ENCODE assay signal across 14 mouse cellular contexts in the genomic region with DNA sequence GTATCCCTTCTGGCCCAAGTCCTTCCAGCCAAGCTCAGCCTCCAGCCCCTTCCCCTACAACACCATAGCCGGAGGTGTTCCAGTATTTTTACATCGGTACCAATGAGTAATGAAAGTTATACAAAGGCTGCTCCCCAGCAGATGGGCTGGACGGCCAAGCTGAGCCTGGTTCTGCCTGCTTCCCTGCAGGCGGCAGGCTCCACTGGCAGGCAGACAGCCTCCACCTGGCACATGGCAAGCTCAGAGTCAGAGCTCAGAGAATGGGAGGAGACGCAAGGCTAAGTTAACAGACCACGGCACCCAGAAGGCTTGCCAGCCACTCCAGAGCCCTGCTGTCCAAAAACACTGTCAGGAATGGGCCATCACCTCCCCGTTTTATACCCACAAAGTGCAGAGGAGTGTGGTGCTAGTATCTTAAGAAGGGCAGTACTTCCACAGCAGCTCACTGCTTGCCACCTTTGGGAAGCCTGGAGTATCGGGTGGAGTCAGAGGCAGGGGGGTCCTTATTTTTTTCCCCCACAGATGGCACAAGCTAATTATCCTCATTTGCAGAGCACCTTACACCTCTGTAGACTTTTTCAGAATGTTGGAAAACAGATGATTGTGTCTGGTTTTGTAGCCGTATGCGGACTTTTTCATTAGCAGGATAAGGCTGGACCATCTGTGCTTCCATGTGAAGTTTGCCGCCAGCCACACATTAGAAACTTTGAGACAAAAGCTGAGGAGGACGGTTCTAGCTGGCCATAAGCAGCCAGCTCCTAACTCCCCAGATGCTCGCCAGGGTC.
DNase-seq lines count a peak whose midpoint lies in the region; ATAC-seq and TF ChIP-seq lines count a peak whose summit lies in the region.
"Had no signal": no experiment of that assay in that cellular context is flagged by ENCODE, and none has a peak within 500 bp of the region (broad histone marks: within the 10 kb centered on the region; RNA-seq: fewer than 3 reads in every experiment).

No protein-coding gene starts in this region.

- no peaks in the 10 kb centered on the region for H3K9me3 ChIP-seq in forebrain, postnatal 0 days (ENCODE audit: low read length)
- H3K9me3 ChIP-seq in neural tube, embryonic 15.5 days (replicated peaks) = no peaks in the 10 kb centered on the region
- H3K9me3 ChIP-seq: embryonic facial prominence, embryonic 12.5 days; intestine, embryonic 15.5 days; liver, embryonic 12.5 days had no signal

- peak; percentile 67 for ATAC-seq in forebrain, postnatal 0 days
- peak; percentile 32; the same call in 1 of the 2 replicates for ATAC-seq in neural tube, embryonic 15.5 days (ENCODE audit: low FRiP score)
- ATAC-seq in erythroid progenitor cell, adult 5-6 weeks (replicated peaks; ENCODE audit: low FRiP score, poor library complexity, severe bottlenecking) = no peak
- ATAC-seq: intestine, embryonic 15.5 days; liver, embryonic 12.5 days had no signal

- 0 out of 2 replicates have a peak overlapping the region, but pooled peaks have one; percentile 0 for H3K4me2 ChIP-seq in forebrain, postnatal 0 days (ENCODE audit: low read depth)
- no peak overlapping the region for H3K4me2 ChIP-seq in neural tube, embryonic 15.5 days
- H3K4me2 ChIP-seq: embryonic facial prominence, embryonic 12.5 days; intestine, embryonic 15.5 days; liver, embryonic 12.5 days had no signal

- intact Hi-C loops in left cerebral cortex, postnatal 36 days (cut with DNase I) = no loop called here
- intact Hi-C loops in left cerebral cortex, postnatal 14 days (cut with DNase I) = no loop called here
- intact Hi-C loops in gastrocnemius, postnatal 36 days (cut with DNase I) = no loop called here

- H3K36me3 ChIP-seq in forebrain, postnatal 0 days (ENCODE audit: insufficient read depth) = no peaks in the 10 kb centered on the region
- H3K36me3 ChIP-seq in neural tube, embryonic 15.5 days = no peaks in the 10 kb centered on the region
- H3K36me3 ChIP-seq: embryonic facial prominence, embryonic 12.5 days; intestine, embryonic 15.5 days; liver, embryonic 12.5 days had no signal

- no peak for TF ChIP-seq POLR2A in cerebellum, adult 2 months (IDR thresholded peaks at IDR 0.05; ENCODE audit: borderline replicate concordance, insufficient read depth, low read length)

- peaks cover 41% of the 10 kb centered on the region for H3K4me1 ChIP-seq in cerebellum, adult 2 months (ENCODE audit: control insufficient read depth, insufficient read depth, low read length)
- peaks cover 15% of the 10 kb centered on the region; the same call in 1 of the 2 replicates for H3K4me1 ChIP-seq in forebrain, postnatal 0 days (ENCODE audit: insufficient read depth)
- peaks cover 46% of the 10 kb centered on the region for H3K4me1 ChIP-seq in neural tube, embryonic 15.5 days
- H3K4me1 ChIP-seq: intestine, embryonic 15.5 days; liver, embryonic 12.5 days had no signal

- H3K27me3 ChIP-seq in cerebellum, adult 2 months (ENCODE audit: control insufficient read depth, insufficient read depth, low read length) = no peaks in the 10 kb centered on the region
- no peaks in the 10 kb centered on the region for H3K27me3 ChIP-seq in forebrain, postnatal 0 days (ENCODE audit: insufficient read depth, low read length)
- 0 out of 2 replicates have a peak, but pooled peaks cover 3% of the 10 kb centered on the region for H3K27me3 ChIP-seq in neural tube, embryonic 15.5 days (replicated peaks)
- H3K27me3 ChIP-seq: intestine, embryonic 15.5 days had no signal

- peak; percentile 43 to 49 for DNase-seq in left cerebral cortex, postnatal 36 days (ENCODE audit: low spot score in 2 of 2)
- DNase-seq in left cerebral cortex, postnatal 14 days (ENCODE audit: low spot score in 2 of 2) = no peak
- peak; percentile 90 to 96 for DNase-seq in cerebellum, adult 2 months
- peak; percentile 72 for DNase-seq in forebrain, postnatal 0 days
- no peak for DNase-seq in T-cell, adult 2 months (ENCODE audit: low spot score)
- no peak for DNase-seq in gastrocnemius, postnatal 36 days
- DNase-seq: adrenal gland, adult 2 months; heart, adult 11 months; thymus, postnatal 14 days had no signal

- peak; percentile 41; the same call in 1 of the 2 replicates for TF ChIP-seq CTCF in cerebellum, adult 2 months (IDR thresholded peaks at IDR 0.05; ENCODE audit: borderline replicate concordance, insufficient read depth, low read depth, low read length)
- peak; percentile 32; the same call in 1 of the 2 replicates for TF ChIP-seq CTCF in forebrain, postnatal 0 days (IDR thresholded peaks at IDR 0.05; ENCODE audit: low read depth)

- H3K27ac ChIP-seq in cerebellum, adult 2 months (ENCODE audit: insufficient read depth, low read length) = peak overlapping the region; percentile 73
- H3K27ac ChIP-seq in forebrain, postnatal 0 days (ENCODE audit: low read depth, low read length) = 0 out of 2 replicates have a peak overlapping the region, but pooled peaks have one; percentile 40
- H3K27ac ChIP-seq in neural tube, embryonic 15.5 days (replicated peaks) = peak overlapping the region; percentile 8; the same call in 1 of the 2 replicates
- H3K27ac ChIP-seq: embryonic facial prominence, embryonic 12.5 days; intestine, embryonic 15.5 days; liver, embryonic 12.5 days had no signal

- no peak overlapping the region for H3K4me3 ChIP-seq in cerebellum, adult 2 months (replicated peaks; ENCODE audit: insufficient read depth, low read depth, low read length)
- H3K4me3 ChIP-seq in forebrain, postnatal 0 days (ENCODE audit: low read depth, low read length) = no peak overlapping the region
- no peak overlapping the region for H3K4me3 ChIP-seq in neural tube, embryonic 15.5 days (replicated peaks)
- H3K4me3 ChIP-seq: embryonic facial prominence, embryonic 12.5 days; intestine, embryonic 15.5 days; liver, embryonic 12.5 days had no signal

- 14% methylated on average over 13 of the region's 13 CpGs for WGBS in cerebellum, adult 2 months
- WGBS in forebrain, postnatal 0 days = 33% methylated on average over 13 of the region's 13 CpGs
- WGBS in neural tube, embryonic 15.5 days = 57% methylated on average over 13 of the region's 13 CpGs

- no peak overlapping the region for H3K9ac ChIP-seq in forebrain, postnatal 0 days
- H3K9ac ChIP-seq in neural tube, embryonic 15.5 days (replicated peaks) = no peak overlapping the region
- H3K9ac ChIP-seq: embryonic facial prominence, embryonic 12.5 days; intestine, embryonic 15.5 days; liver, embryonic 12.5 days had no signal

Comparison
In these comparisons a context has a peak if more than half of its experiments do, and no peak if none do; other contexts are left out.
1. DNase-seq: peak in left cerebral cortex, postnatal 36 days (2 of 2), cerebellum, adult 2 months (2 of 2) and forebrain, postnatal 0 days (single experiment); none in left cerebral cortex, postnatal 14 days (0 of 2), T-cell, adult 2 months (single experiment) and gastrocnemius, postnatal 36 days (0 of 2).
2. H3K27ac ChIP-seq: peak in every context shown above with its lines; median percentile 73 in cerebellum, adult 2 months; 40 in forebrain, postnatal 0 days; 8 in neural tube, embryonic 15.5 days.